Mouse (Mus musculus): ENCODE results near the gene Zfp768.
"Not testable (repeated sequence)": the region's sequence is repeated elsewhere in the genome, so short reads cannot be mapped to it uniquely, and the experiment has no call there.

The Zfp768 gene

GRCm38 (mm10) chr7:127345512-127346325 is at the start of gene Zfp768:
Gene Zfp768, minus strand, starts transcription at chr7:127345589.
- peak; percentile 95 for DNase-seq

- DNase-seq: no peak
These were observed 48.5 kb upstream of the Zfp768 start for GRCm38 (mm10) chr7:127393944-127394333.

GRCm38 (mm10) chr7:127393157-127393943 is 48.0 kb upstream of the Zfp768 start, which contains the start of gene E430018J23Rik:
Gene E430018J23Rik, minus strand, starts transcription at chr7:127393629.
- peak; percentile 96 to 98 for DNase-seq

GRCm38 (mm10) chr7:127392251-127392824 is 46.9 kb upstream of the Zfp768 start:
- DNase-seq: no peak

- no peak for DNase-seq
These were observed 46.1 kb upstream of the Zfp768 start for GRCm38 (mm10) chr7:127391538-127391937.

- DNase-seq: no peak
These were observed 44.9 kb upstream of the Zfp768 start for GRCm38 (mm10) chr7:127390306-127390705.

- DNase-seq: not testable (repeated sequence)
These were observed 42.8 kb upstream of the Zfp768 start for GRCm38 (mm10) chr7:127388201-127388600.

GRCm38 (mm10) chr7:127386641-127387392 is 41.4 kb upstream of the Zfp768 start, which contains the start of gene 9130019O22Rik:
Gene 9130019O22Rik, minus strand, starts transcription at chr7:127387166.
- DNase-seq: peak; percentile 86 to 93

- not testable (repeated sequence) for DNase-seq
These were observed 40.2 kb upstream of the Zfp768 start for GRCm38 (mm10) chr7:127385560-127385959.

GRCm38 (mm10) chr7:127378310-127378921 is 33.0 kb upstream of the Zfp768 start:
- DNase-seq: no peak

- peak; percentile 93 to 96 for DNase-seq
These were observed 30.2 kb upstream of the Zfp768 start, which contains the start of gene Zfp747 for GRCm38 (mm10) chr7:127375271-127376245. Gene Zfp747, minus strand, starts transcription at chr7:127376050.

- not testable (repeated sequence) for DNase-seq
These were observed 26.5 kb upstream of the Zfp768 start for GRCm38 (mm10) chr7:127371870-127372269.

- DNase-seq: no peak
These were observed 25.8 kb upstream of the Zfp768 start for GRCm38 (mm10) chr7:127371213-127371612.

- DNase-seq: no peak
These were observed 20.9 kb upstream of the Zfp768 start for GRCm38 (mm10) chr7:127366249-127366648.

GRCm38 (mm10) chr7:127364166-127364565 is 18.8 kb upstream of the Zfp768 start:
- DNase-seq: no peak

GRCm38 (mm10) chr7:127363475-127363921 is 18.1 kb upstream of the Zfp768 start:
- DNase-seq: peak; percentile 38 to 40

GRCm38 (mm10) chr7:127362418-127362817 is 17.0 kb upstream of the Zfp768 start:
- DNase-seq: peak in 1 of 2 experiments; percentile 40

GRCm38 (mm10) chr7:127361449-127361848 is 16.1 kb upstream of the Zfp768 start:
- DNase-seq: no peak

- no peak for DNase-seq
These were observed 14.9 kb upstream of the Zfp768 start for GRCm38 (mm10) chr7:127360265-127360664.

- DNase-seq: no peak
These were observed 13.1 kb upstream of the Zfp768 start for GRCm38 (mm10) chr7:127358472-127358871.

- DNase-seq: no peak
These were observed 12.5 kb upstream of the Zfp768 start for GRCm38 (mm10) chr7:127357871-127358270.
